Mouse (Mus musculus) forebrain, postnatal 0 days (tissue): ENCODE data around the gene Astn2. TPM values are rescaled to one million over a fixed set of nuclear protein-coding genes. Genes with fewer than 3 reads are reported as not detected.

Experiments used
- ATAC-seq: fragments of 200-750 bp; cut with Nextera tagmentation; 2 replicates; pipeline ENCODE4 v1.8.0; 2017; ENCODE audit warnings: mild to moderate bottlenecking, moderate library complexity
- DNase-seq: peaks from one replicate; pipeline ENCODE4 v3.0.0-alpha.2; 2015
- H3K27ac ChIP-seq: fragments of 300-500 bp; sonication (generic); 2 replicates; pipeline ENCODE4 v1.5.1; 2014; ENCODE audit warnings: low read depth, mild to moderate bottlenecking, antibody characterized with exemption, low read length, moderate library complexity, mixed read lengths
- H3K27me3 ChIP-seq: fragments of 300-500 bp; sonication (generic); 2 replicates; pipeline ENCODE4 v1.6.1; 2014; ENCODE audit warnings: mild to moderate bottlenecking, low read length, mixed read lengths; ENCODE audit not compliant: insufficient read depth
- H3K36me3 ChIP-seq: fragments of 300-500 bp; sonication (generic); 2 replicates; pipeline ENCODE4 v1.6.1; 2014; ENCODE audit warnings: mild to moderate bottlenecking, moderate library complexity; ENCODE audit not compliant: insufficient read depth
- H3K4me1 ChIP-seq: fragments of 300-500 bp; sonication (generic); 2 replicates; pipeline ENCODE4 v1.6.1; 2014; ENCODE audit warnings: antibody characterized with exemption; ENCODE audit not compliant: insufficient read depth
- H3K4me2 ChIP-seq: fragments of 300-500 bp; sonication (generic); 2 replicates; pipeline ENCODE4 v1.6.1; 2014; ENCODE audit warnings: low read depth, mild to moderate bottlenecking, moderate library complexity
- H3K4me3 ChIP-seq: fragments of 300-500 bp; sonication (generic); 2 replicates; pipeline ENCODE4 v1.5.1; 2014; ENCODE audit warnings: low read depth, low read length, mixed read lengths
- H3K9ac ChIP-seq: fragments of 300-500 bp; sonication (generic); 2 replicates; pipeline ENCODE4 v1.6.1; 2014; ENCODE audit warnings: mild to moderate bottlenecking
- H3K9me3 ChIP-seq: fragments of 300-500 bp; sonication (generic); 2 replicates; pipeline ENCODE4 v1.6.1; 2016; ENCODE audit warnings: low read length
- CTCF ChIP-seq: sonication (generic); IDR thresholded peaks from 2 replicates; pipeline ENCODE4 v1.5.1; 2016; ENCODE audit warnings: antibody characterized with exemption, control low read depth, low read depth
- WGBS: fragments of 180-500 bp; shearing (Covaris S2); extraction: QIAGEN DNeasy Blood & Tissue Kit; methylation state at CpG from one replicate; pipeline ENCODE4 v1.1.7; 2014; 5-methylcytosine and 5-hydroxymethylcytosine counted together
- polyA plus RNA-seq: library from polyadenylated mRNA; unstranded; fragments of >200 nt; fragmentation: Nextera tagmentation; extraction: Ambion mirVana; gene quantifications from 2 replicates; pipeline ENCODE4 v1.2.1, GENCODE M21; 2015
- total RNA-seq: library from RNA; depleted of rRNA; stranded (reverse); fragments of >200 nt; gene quantifications from 2 replicates; pipeline ENCODE4 v1.2.3, GENCODE M21; 2014

Astn2 gene
- total and polyA plus RNA-seq, 2 experiments from 2014 or later = 0.98 to 20.9 TPM

DNA sequence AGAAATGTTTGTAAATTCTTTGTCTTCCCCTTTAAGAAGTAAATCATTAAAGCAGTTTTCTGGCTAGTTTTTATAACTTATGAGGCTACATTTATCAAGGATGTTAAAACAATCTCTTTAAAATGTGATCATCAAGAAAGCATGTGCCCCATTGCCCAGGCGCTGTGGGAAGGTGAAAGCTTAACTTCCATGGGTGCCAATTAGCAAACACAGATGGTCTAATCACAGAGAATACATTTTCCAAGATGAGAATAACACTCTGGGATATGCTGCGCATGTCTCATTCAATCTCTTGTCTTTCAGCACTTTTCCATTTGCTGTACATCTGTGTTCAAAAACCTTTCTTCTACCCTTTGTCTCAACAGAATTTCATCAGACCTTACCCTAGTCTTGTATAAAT is 688.3 kb downstream of the Astn2 start:
- Histone ChIP-seq H3K4me3 (no peak overlapping the region), H3K27ac (no peak overlapping the region), H3K4me1 (no peaks in the 10 kb centered on the region), H3K9ac (no peak overlapping the region), H3K9me3 (no peaks in the 10 kb centered on the region), H3K27me3 (no peaks in the 10 kb centered on the region), H3K4me2 (no peak overlapping the region), H3K36me3 (no peaks in the 10 kb centered on the region)
- 57% methylated on average over 2 of the region's 2 CpGs for whole genome bisulfite sequencing
- ATAC-seq (no peak), DNase-seq (no peak)
- no peak for TF ChIP-seq CTCF

DNA sequence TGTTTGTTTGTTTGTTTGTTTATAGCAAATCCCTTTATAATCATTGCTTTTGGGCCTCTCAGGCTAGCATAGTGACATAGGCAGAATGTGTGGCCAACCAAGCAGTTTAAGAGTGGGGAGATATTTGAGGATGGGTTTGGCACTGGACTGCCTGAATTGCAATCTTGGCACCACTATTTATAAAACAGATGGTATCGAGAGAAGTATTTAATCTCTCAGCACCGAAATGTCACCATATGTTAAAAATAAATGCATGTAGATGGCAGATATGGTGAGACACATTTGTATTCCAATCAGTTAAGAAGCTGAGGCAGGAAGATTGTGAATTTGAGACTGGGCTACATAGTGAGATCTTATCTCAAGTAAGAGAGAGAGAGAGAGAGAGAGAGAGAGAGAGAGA is 692.7 kb downstream of the Astn2 start:
- no peaks in the 10 kb centered on the region for H3K36me3 ChIP-seq
- no peaks in the 10 kb centered on the region for H3K27me3 ChIP-seq
- ATAC-seq = 0 out of 2 replicates have a peak, but pooled peaks have one; percentile 38
- H3K9ac ChIP-seq = no peak overlapping the region
- H3K9me3 ChIP-seq = no peaks in the 10 kb centered on the region
- no peak overlapping the region for H3K4me3 ChIP-seq
- 59% methylated on average over 2 of the region's 2 CpGs for WGBS
- TF ChIP-seq CTCF = no peak
- no peak overlapping the region for H3K4me2 ChIP-seq
- H3K27ac ChIP-seq = no peak overlapping the region
- H3K4me1 ChIP-seq = no peaks in the 10 kb centered on the region
- no peak for DNase-seq

GRCm38 (mm10) chr4:65710623-65711022 is 693.8 kb downstream of the Astn2 start:
- Histone ChIP-seq H3K9me3 (no peaks in the 10 kb centered on the region), H3K4me3 (no peak overlapping the region), H3K4me2 (no peak overlapping the region), H3K36me3 (no peaks in the 10 kb centered on the region), H3K9ac (no peak overlapping the region), H3K4me1 (no peaks in the 10 kb centered on the region), H3K27ac (no peak overlapping the region), H3K27me3 (no peaks in the 10 kb centered on the region)
- ATAC-seq (no peak), DNase-seq (no peak)
- TF ChIP-seq CTCF = no peak

DNA sequence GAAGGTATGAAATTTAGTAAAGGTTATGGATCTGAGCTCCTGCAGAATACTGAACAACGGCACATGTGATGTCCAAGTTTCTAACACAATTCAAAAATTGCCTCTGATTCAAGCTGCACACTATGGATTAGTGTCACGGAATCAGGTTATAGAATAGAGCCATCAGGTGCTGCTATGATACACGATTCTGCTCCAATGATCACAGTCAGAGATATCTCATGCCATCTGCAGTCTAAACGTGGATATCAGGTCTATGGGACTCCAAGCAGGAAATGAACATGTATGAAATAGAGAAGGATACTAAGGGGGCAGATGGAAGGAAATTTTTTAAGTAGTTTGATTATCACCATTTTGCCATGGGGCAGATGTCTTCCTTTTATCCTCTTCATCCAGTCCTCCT is 702.6 kb downstream of the Astn2 start:
- whole genome bisulfite sequencing = 78% methylated on average over 4 of the region's 4 CpGs
- no peak overlapping the region for H3K4me2 ChIP-seq

DNA sequence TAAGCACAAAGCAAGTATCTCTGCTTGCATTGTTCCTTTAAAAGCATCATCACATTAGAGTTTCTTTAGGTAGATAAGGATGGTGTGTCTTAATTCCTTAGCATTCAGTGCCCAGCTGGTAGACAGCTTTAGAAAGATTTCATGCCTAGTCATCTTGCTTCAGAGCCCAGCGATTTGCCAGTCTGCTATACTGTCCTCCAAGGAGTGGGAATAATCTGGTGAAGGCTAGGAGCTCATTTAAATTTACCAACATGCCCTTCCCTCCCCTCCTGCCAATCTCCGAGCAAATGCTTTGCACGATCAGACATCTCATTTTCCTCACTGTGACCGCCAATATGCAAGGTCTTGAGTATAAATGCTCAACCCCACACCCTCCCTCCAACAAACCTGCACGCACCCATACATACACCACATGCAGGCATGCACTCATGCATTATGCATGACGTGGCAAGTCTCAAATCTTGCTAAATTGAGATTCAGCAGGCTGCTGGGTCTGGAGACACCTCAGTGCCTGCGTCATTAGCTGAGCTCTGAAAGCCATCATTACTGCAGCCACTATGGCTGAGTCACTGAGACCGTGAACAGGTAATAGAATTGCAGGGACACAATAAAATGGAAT is 704.6 kb downstream of the Astn2 start:
- ATAC-seq (peak; percentile 91), DNase-seq (peak; percentile 58)
- H3K4me3 ChIP-seq = no peak overlapping the region
- H3K9ac ChIP-seq = 0 out of 2 replicates have a peak overlapping the region, but pooled peaks have one; percentile 10
- H3K4me1 ChIP-seq = no peaks in the 10 kb centered on the region; the same call in 1 of the 2 replicates
- H3K9me3 ChIP-seq = no peaks in the 10 kb centered on the region
- no peaks in the 10 kb centered on the region for H3K27me3 ChIP-seq
- 0 out of 2 replicates have a peak overlapping the region, but pooled peaks have one; percentile 3 for H3K4me2 ChIP-seq
- H3K36me3 ChIP-seq = no peaks in the 10 kb centered on the region
- H3K27ac ChIP-seq = no peak overlapping the region
- 24% methylated on average over 8 of the region's 8 CpGs for WGBS
- TF ChIP-seq CTCF = no peak

More for the DNA sequence above, 702.6 kb downstream of the Astn2 start:
- no peaks in the 10 kb centered on the region for H3K36me3 ChIP-seq
- no peaks in the 10 kb centered on the region for H3K27me3 ChIP-seq
- no peak for TF ChIP-seq CTCF
- no peaks in the 10 kb centered on the region; the same call in 1 of the 2 replicates for H3K4me1 ChIP-seq
- no peaks in the 10 kb centered on the region for H3K9me3 ChIP-seq
- H3K9ac ChIP-seq = no peak overlapping the region
- ATAC-seq (no peak), DNase-seq (no peak)
- H3K4me3 ChIP-seq = no peak overlapping the region
- H3K27ac ChIP-seq = no peak overlapping the region

- H3K27me3 ChIP-seq = no peaks in the 10 kb centered on the region
- ATAC-seq = no peak
- H3K9ac ChIP-seq = no peak overlapping the region
- H3K27ac ChIP-seq = no peak overlapping the region
- no peaks in the 10 kb centered on the region; the same call in 1 of the 2 replicates for H3K4me1 ChIP-seq
- no peaks in the 10 kb centered on the region for H3K36me3 ChIP-seq
- no peak for DNase-seq
- H3K4me2 ChIP-seq = no peak overlapping the region
- WGBS = 79% methylated on average over 5 of the region's 5 CpGs
- H3K4me3 ChIP-seq = no peak overlapping the region
- TF ChIP-seq CTCF = no peak
- no peaks in the 10 kb centered on the region for H3K9me3 ChIP-seq
Measured at GRCm38 (mm10) chr4:65695241-65695640, 709.2 kb downstream of the Astn2 start.

DNA sequence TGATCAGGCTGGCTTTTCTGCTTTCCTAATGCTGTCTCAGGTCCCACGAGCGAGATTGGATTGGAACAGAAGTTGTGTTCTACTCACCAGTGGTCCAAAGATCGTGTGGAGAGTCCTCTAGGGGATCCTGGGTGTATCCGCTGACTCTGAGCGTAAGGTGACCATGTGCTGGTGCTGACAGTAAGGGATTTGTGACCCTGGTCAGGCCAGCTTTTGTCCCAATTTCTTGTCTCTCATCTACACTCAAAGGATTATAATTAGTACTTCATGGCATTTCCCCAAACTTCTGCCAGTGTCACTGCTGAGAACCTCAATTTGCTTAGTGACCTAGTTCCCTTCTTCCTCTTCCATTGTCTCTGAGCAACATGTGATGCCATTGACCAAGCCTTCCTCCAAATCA is 710.4 kb downstream of the Astn2 start:
- H3K4me2 ChIP-seq = no peak overlapping the region
- no peak for ATAC-seq
- H3K36me3 ChIP-seq = no peaks in the 10 kb centered on the region
- H3K27ac ChIP-seq = no peak overlapping the region
- no peak for TF ChIP-seq CTCF
- no peaks in the 10 kb centered on the region for H3K4me1 ChIP-seq
- no peaks in the 10 kb centered on the region for H3K27me3 ChIP-seq
- H3K9me3 ChIP-seq = no peaks in the 10 kb centered on the region
- no peak overlapping the region for H3K4me3 ChIP-seq
- no peak overlapping the region for H3K9ac ChIP-seq
- no peak for DNase-seq
- WGBS = 86% methylated on average over 5 of the region's 5 CpGs
